Mouse (Mus musculus) CH12.LX (cell line): ENCODE data around the gene St5.

Source experiments
- CTCF ChIP-seq, 2 experiments: IDR thresholded peaks in 1 of 2; conservative IDR thresholded peaks in 1 of 2; 2 replicates each; pipeline ENCODE4 v1.5.1; 2011 to 2012; ENCODE audit warnings: low read depth in 2 of 2, low read length in 2 of 2, improper control_type of control experiment in 1 of 2, inconsistent platforms in 1 of 2, mild to moderate bottlenecking in 1 of 2, moderate library complexity in 1 of 2
- ELF1 ChIP-seq: IDR thresholded peaks from 2 replicates; pipeline ENCODE4 v1.6.1; 2014; ENCODE audit warnings: low read depth, mild to moderate bottlenecking, inconsistent platforms, low read length, improper control_type of control experiment
- EP300 ChIP-seq: IDR thresholded peaks from 2 replicates; pipeline ENCODE4 v1.6.1; 2011; ENCODE audit warnings: low read length, improper control_type of control experiment
- JUN ChIP-seq: IDR thresholded peaks from 2 replicates; pipeline ENCODE4 v1.6.1; 2011; ENCODE audit warnings: low read depth, mild to moderate bottlenecking, low read length, improper control_type of control experiment, moderate library complexity; ENCODE audit not compliant: insufficient read depth
- MAFK ChIP-seq: IDR thresholded peaks from 2 replicates; pipeline ENCODE4 v1.6.1; 2011; ENCODE audit warnings: low read length, improper control_type of control experiment; ENCODE audit not compliant: insufficient replicate concordance
- MYC ChIP-seq: IDR thresholded peaks from 2 replicates; pipeline ENCODE4 v1.6.1; 2011; ENCODE audit warnings: low read depth, mild to moderate bottlenecking, improper control_type of control experiment, low read length
- POLR2A ChIP-seq: IDR thresholded peaks from 2 replicates; pipeline ENCODE4 v1.6.1; 2011; ENCODE audit warnings: low read depth, mild to moderate bottlenecking, improper control_type of control experiment, low read length
- POLR2AphosphoS2 ChIP-seq: IDR thresholded peaks from 2 replicates; pipeline ENCODE4 v1.6.1; 2011; ENCODE audit warnings: low read depth, low read length, improper control_type of control experiment
- RAD21 ChIP-seq: IDR thresholded peaks from 2 replicates; pipeline ENCODE4 v1.6.1; 2011; ENCODE audit warnings: low read depth, mild to moderate bottlenecking, low read length, improper control_type of control experiment, moderate library complexity
- ZNF384 ChIP-seq: IDR thresholded peaks from 2 replicates; pipeline ENCODE4 v1.6.1; 2012; ENCODE audit warnings: low read depth, low read length, improper control_type of control experiment, inconsistent platforms

DNA sequence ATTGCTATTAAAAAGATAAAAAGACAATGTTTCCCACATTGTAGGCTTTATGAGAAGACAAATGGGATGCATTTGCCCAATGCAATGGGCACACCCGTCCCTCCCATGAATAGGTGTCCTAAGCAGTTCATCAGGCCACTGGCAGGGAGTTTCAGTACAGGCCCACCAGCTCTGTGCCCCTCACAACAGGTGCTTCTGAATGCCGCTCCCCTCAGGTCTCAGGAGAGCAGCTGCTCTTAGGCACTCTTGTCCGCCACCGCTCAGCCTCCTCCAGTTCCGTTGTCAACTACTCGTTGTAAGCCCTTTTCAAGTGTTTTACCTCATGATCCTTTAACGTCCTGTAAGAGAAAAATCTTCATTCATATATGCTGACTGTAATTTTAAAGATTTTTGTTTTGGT, 8.8 kb upstream of the St5 start:
- no peak for TF ChIP-seq RAD21
- TF ChIP-seq POLR2AphosphoS2, result no peak
- TF ChIP-seq MYC, result no peak
- TF ChIP-seq POLR2A, result no peak
- TF ChIP-seq JUN, result no peak
- TF ChIP-seq EP300, result no peak
- no peak for TF ChIP-seq MAFK
- no peak for TF ChIP-seq ELF1
- no peak for TF ChIP-seq ZNF384
- TF ChIP-seq CTCF (conservative IDR thresholded peaks at IDR 0.05 in 1 of 2, IDR thresholded peaks at IDR 0.05 in 1 of 2; ENCODE audit: low read depth in 2 of 2, low read length in 2 of 2), result no peak
